Mouse (Mus musculus): ENCODE data around the gene Rac3.
"Not testable (repeated sequence)": the region's sequence is repeated elsewhere in the genome, so short reads cannot be mapped to it uniquely, and the experiment has no call there.

Gene Rac3

GRCm38 (mm10) chr11:120721124-120722066 lies at the start of gene Rac3:
Gene Rac3 (plus strand): TSS chr11:120721470.
- peak; percentile 71 for DNase-seq (ENCODE audit: low spot score)

DNA sequence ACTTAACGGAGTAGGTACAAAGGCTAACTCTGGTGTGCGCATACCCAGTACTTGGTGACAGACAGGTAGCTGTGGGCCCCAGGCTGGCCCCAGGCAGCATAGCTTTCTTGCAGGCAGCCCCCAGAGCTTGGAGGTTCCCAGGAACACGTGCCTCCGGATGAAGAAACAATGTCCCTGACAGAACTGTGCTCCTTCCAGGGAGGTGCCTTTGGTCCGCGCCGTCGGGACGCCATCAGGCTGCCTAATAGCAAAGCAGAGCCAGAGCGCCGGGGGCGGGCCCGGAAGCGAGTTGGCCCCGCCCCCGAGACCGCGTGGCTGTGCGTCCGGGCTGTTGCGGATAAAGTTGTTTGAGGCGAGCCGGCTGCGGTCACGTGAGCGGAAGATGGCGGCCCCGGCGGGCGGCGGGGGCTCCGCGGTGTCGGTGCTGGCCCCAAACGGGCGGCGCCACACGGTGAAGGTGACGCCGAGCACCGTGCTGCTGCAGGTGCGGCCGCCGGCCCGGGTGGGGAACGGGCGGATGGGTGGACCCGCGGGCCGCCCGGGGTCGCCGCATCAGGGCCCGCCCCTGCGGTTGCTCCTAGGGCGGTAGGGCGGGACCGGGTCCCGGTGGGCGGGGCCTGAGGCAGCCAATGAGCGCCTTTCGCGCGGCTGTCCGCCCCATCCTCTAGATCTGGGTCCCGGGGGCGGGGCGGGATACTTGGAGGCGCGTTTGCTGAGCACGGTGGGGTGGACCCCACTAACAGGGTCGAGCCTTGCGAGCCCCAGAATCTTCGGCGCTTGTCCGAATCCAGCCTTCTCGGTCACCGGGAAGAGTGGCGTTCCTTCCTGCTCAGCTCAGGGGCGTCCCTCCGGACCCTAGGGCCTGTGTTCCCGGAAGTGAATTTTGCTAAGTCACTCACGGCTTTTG lies 48.3 kb upstream of the Rac3 start, which contains the start of gene Aspscr1:
Gene Aspscr1, plus strand, starts transcription at position 287 of the 907 bp plus-strand sequence.
- DNase-seq (ENCODE audit: low spot score): peak; percentile 96

DNA sequence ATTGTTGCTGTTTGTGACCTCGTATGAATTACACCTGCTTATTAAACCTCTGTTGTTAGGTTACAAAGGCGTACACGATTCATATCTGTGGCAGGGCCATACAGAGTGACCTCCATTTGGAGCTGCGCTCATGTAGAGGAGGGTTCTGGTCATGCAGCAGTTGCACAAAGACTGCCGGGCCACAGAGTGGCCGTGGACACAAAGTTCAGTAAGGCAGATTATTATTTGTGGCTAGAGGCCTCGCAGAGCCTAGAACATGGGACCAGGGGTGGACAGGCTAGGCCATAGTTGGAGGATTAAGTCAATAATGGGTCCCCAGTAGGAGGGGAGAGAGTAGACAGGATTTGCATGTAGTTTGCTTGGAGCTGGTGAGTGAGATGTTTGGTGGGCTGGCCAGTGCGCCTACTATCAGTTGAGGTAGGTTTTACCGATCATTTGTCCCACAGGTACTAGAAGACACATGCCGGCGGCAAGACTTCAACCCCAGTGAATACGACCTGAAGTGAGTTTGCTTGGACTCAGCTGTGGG lies 47.6 kb upstream of the Rac3 start:
- DNase-seq (ENCODE audit: low spot score): no peak

- not testable (repeated sequence) for DNase-seq (ENCODE audit: low spot score)
Measured at GRCm38 (mm10) chr11:120675875-120676274, 45.4 kb upstream of the Rac3 start.

DNA sequence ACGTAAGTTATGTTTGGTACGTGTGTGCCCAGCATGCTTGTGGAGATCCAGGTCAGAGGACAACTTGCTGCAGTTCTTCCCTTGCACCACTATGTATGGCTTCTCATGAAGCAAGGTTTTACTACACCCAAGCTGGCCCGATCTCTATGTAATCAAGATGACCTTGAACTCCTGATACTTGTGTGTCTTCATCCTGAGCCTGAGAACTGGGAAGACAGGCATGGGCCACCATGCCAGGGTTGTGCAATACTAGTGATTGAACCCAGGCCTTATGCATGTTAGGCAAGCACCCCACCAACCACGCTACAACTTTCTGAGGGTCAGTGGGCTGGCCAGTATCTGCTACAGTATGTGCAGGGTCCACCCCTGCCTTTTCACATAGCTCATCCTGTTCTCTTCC lies 44.3 kb upstream of the Rac3 start:
- DNase-seq (ENCODE audit: low spot score): no peak

DNA sequence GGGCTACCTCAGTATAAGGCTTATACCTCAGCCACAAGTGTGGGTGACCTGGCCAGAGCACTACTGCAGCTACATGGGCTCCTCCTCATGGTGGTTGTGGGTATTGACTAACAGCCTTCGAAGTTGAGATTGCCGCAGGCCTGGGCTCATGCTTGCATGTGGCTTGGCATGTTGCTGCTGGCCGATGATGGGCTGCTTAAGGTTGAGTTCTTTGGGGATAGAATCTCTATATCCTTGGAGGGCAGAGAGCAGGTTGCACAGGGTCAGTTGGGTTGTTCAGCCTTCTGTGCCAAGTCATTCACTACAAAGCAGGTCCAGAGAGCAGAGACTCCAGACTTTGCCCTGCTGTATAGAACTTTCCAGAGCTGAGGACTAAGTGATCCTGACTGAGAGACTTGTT lies 41.4 kb upstream of the Rac3 start:
- peak; percentile 46 for DNase-seq (ENCODE audit: low spot score)

DNA sequence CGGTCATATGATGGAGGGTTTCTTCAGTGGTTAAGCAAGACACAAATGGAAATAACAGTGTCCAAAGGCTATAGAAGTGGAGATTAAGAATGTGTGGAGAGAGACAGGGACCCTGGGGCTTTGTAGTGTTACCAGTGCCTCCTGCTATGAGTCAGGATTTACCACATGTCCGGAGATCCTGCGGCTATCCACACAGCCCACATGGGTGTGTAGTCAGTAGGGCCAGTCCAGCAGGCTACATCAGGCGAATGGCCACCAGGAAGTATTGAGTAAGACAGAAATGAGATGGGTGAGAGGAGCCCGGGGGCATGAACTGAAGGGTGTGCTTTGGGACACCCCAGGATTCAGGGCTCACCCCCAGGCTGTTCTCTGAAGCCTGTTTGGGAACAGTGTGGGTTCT lies 38.6 kb upstream of the Rac3 start:
- no peak for DNase-seq (ENCODE audit: low spot score)

DNA sequence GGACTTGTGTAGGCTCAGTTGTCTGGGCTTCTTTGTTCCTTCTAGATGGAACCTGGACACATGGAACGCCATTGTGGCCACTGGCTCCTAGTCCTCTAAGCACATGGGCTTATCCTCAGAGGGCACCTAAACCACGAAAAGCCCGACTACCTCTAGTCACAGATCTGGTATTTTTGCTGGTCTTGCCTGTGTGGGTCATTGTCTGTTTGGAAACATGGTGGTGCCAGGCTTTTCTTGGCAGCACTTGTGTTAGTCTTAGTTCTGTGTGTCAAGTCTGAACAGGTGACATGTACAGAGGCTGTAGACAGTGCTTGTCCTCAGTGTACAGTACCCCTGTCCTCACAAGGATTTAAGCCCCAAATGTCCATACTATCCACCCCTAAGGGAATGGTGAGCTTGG lies 37.7 kb upstream of the Rac3 start:
- DNase-seq (ENCODE audit: low spot score): no peak

- no peak for DNase-seq (ENCODE audit: low spot score)
Measured at GRCm38 (mm10) chr11:120684086-120684485, 37.2 kb upstream of the Rac3 start.

GRCm38 (mm10) chr11:120684660-120685059 lies 36.6 kb upstream of the Rac3 start:
- peak; percentile 82 for DNase-seq (ENCODE audit: low spot score)

GRCm38 (mm10) chr11:120686650-120687272 lies 34.5 kb upstream of the Rac3 start:
- DNase-seq (ENCODE audit: low spot score): peak; percentile 79

GRCm38 (mm10) chr11:120689365-120689764 lies 31.9 kb upstream of the Rac3 start:
- no peak for DNase-seq (ENCODE audit: low spot score)

DNA sequence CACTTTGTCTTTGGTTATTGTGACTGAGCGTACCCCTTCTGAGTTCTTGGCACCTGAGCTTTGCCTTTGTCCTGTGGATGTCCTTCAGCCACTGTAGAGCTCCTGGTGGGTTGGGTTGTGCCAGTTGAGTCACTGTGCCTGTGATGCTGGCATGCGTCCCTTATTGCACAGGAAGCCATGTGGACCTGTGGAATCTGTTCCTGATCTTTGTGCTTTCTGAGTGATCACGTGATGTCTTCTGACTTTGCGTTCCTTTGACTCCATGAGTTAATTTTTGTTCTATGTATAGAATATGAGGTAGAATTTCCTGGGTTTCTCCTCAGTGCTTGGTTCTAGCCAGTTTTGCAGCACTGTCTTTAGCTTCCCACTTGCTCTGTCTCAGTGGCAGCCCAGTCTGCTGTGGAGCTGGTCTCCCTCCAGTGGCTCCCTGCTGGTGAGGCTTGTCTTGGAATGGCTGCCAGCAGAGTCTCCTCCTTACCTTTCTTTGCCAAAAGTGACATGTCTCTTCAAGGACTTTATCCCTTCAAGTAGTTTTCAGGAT lies 28.7 kb upstream of the Rac3 start:
- no peak for DNase-seq (ENCODE audit: low spot score)

GRCm38 (mm10) chr11:120693461-120693860 lies 27.8 kb upstream of the Rac3 start:
- DNase-seq (ENCODE audit: low spot score): no peak

- DNase-seq (ENCODE audit: low spot score): no peak
Measured at GRCm38 (mm10) chr11:120695184-120695583, 26.1 kb upstream of the Rac3 start.

DNA sequence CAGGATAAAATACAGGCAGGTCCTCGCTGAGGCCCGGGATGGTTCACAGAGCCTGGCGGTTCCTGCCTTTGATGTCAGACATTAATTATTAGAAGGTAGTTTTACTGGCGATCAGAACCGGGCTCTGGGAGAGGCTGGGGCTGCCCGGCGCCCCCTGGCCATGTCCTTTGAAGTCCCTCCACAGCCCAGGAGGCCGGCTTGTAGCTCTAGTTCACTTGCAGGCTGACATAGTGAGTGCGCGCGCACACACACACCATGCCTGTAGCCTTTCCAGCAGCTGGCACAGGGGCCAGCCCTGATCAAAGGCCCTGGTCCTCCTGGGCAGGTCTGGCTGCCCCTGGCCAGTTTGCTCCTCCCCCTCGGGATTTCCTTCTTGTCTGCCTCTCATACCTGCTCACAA lies 25.6 kb upstream of the Rac3 start:
- DNase-seq (ENCODE audit: low spot score): no peak

GRCm38 (mm10) chr11:120696568-120696967 lies 24.7 kb upstream of the Rac3 start:
- no peak for DNase-seq (ENCODE audit: low spot score)

DNA sequence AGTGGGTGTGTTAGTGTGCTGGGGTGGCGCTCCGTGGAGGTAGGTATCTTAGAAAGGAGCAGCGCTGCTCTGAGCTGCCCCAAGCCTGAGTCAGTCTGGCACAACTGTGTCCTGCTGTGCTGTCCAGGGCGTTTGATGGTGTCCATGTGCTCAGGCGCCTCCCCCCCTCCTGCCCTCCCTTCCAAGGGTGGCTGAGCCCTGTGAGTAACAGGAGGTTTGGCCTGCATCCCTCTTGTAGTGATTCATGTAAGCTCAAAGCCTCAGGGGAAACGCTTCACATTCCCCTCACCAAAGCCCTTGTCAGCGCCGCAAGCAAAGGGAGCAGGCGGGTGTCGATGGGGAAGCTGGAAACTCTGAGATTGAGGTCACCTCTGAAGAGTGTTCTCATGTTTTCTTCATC lies 23.5 kb upstream of the Rac3 start:
- DNase-seq (ENCODE audit: low spot score): no peak

DNA sequence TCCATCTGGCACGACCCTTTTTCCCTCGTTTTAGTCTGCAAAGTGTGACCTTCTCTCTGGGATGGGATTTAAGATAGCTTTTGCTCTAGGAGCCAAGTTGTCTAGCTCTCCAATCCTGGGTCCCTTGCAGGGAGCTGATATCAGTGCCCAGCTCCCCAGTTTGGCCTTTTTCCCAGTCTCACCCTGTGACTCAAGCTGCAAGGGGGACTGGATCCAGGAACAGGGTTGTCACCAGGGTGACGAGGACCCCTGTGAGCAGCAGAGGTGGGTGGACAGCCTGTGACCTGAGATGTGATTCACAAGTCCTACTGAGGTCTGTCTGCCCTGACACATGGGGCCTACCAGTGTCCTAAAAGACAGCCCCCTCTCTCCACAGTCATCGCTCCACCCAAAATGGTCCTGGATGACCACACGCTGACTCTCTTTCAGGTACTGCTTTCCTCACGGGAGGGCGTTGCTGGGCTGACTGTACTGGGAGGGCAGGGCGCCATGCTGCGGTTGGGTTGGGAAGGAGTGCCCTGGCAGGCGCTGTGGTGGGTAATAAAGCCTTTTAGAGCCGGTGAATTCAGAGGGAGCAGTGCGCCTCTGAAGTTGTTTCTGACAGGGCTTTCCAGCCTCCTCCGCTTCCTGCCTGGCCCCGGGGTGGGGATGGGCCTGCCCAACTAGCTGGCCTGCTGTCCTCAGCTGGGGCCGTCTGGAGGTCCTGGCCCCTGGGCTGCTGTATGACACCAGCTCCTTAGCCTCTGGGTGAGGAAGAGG lies 17.4 kb upstream of the Rac3 start:
- DNase-seq (ENCODE audit: low spot score): no peak

DNA sequence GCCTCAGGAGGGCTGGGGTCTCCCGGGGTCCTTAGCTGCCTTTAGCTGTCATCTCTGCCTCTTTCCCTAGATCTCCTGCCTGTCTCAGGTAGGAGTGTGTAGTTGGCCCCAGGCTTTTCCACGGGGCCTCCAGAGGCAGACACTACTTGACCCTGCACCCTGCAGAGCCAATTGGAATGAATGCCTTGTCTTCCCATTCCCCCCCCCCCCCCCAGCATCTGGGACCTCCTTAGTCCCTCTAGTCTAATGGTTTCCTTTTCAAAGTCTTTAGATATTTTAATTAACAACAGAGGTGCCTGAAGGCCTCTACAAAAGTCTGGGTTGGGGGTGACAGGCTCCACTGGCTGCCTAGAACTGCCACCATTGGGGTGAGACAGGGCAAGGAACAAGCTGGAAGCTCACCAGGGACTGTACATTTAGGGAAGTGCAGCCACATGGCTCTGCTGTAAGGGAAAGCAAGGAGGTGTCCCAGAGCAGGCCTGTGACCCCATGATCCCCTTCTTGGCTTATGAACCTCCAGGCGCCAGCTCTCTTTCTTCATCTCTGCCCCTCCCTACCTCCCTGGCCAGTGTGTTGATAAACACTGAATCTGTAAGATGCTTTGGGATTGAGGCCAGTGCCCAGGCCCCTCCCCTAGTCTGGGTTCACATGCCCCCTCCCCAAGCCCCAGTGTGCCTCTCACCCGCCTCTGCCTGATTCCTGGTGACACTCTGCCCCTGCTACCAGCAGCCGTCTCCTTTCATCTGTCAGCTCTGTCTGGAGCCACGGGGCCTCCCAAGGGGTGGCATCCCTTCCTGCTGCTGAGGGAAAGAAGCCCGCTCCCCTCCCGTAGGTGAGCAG lies 16.6 kb upstream of the Rac3 start:
- DNase-seq (ENCODE audit: low spot score): no peak
